Mouse (Mus musculus): Measurements from ENCODE around the gene Ceacam20. TPM values are rescaled to one million over a fixed set of nuclear protein-coding genes. Genes with fewer than 3 reads are reported as not detected.
"Not testable (repeated sequence)": the region's sequence is repeated elsewhere in the genome, so short reads cannot be mapped to it uniquely, and the experiment has no call there.

The Ceacam20 gene
- not detected in 2 replicates for polyA plus RNA-seq (2015; fragmentation: Nextera tagmentation; extraction: Ambion mirVana)

DNA sequence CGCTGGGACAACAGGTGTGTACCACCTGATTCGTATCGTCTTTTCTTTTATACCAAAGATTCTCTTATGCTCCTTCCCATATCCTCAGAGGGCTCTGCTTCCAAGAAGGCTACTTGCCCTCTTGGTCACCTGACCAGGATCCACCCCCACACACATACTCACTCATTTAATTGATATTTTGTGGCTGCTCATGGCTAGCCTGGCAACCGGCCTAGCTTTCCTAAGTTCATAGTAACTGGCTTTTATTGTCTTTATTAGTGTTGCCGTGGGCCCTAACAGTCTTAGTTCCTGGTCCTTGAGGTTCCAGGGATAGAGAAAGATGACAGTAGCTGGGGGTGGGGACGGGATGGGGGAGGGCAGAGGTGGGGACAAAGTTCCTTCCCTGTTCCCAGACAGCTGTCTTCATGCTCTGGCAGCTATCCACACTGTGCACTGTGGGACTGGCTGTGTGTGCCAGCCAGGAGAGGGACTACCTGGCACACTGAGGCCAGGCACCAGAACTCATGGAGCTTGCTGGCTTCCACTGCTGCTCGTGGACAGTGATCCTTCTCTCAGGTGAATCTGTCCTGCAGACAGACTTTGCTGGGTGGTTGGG is at the start of gene Ceacam20:
Gene Ceacam20 (plus strand): TSS at position 428 of the 595 bp plus-strand sequence.
- H3K27me3 ChIP-seq = no peaks in the 10 kb centered on the region
- no peak for ATAC-seq (replicated peaks)
- H3K36me3 ChIP-seq = no peaks in the 10 kb centered on the region
- no peak within 1 kb of the TSS for H3K9ac ChIP-seq (replicated peaks)
- no peaks in the 10 kb centered on the region for H3K4me1 ChIP-seq
- H3K4me3 ChIP-seq = no peak within 1 kb of the TSS
- no peak within 1 kb of the TSS for H3K27ac ChIP-seq (replicated peaks)
- 81% methylated on average over 7 of the region's 7 CpGs for WGBS
- no peak within 1 kb of the TSS for H3K4me2 ChIP-seq (replicated peaks)
- H3K9me3 ChIP-seq = no peaks in the 10 kb centered on the region

DNA sequence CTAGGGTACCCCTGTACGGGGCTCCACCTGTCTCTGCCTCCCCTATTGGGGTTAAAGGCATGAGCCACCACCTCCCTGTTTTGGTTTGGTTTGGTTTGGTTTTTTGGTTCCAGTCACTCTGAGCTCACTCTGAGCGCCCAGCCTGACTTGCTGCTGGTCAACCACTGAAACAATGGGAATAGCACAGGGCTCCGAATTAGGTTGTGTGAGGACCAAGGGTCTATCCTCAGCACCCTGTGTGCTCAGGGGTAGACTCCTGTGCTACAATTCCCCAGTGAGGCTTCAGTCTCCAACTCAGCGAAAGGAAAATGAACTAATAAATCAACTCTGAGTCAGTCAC is 45.1 kb upstream of the Ceacam20 start:
- Histone ChIP-seq H3K4me1 (peaks cover 13% of the 10 kb centered on the region; the same call in 1 of the 2 replicates), H3K9me3 (no peaks in the 10 kb centered on the region), H3K9ac (replicated peaks) (peak overlapping the region; percentile 68), H3K36me3 (peaks cover 7% of the 10 kb centered on the region), H3K27me3 (no peaks in the 10 kb centered on the region), H3K4me2 (replicated peaks) (peak overlapping the region; percentile 78), H3K27ac (replicated peaks) (peak overlapping the region; percentile 87; the same call in 1 of the 2 replicates), H3K4me3 (peak overlapping the region; percentile 79)
- WGBS = 29% methylated on average over 4 of the region's 4 CpGs
- peak; percentile 50 for ATAC-seq (replicated peaks)

DNA sequence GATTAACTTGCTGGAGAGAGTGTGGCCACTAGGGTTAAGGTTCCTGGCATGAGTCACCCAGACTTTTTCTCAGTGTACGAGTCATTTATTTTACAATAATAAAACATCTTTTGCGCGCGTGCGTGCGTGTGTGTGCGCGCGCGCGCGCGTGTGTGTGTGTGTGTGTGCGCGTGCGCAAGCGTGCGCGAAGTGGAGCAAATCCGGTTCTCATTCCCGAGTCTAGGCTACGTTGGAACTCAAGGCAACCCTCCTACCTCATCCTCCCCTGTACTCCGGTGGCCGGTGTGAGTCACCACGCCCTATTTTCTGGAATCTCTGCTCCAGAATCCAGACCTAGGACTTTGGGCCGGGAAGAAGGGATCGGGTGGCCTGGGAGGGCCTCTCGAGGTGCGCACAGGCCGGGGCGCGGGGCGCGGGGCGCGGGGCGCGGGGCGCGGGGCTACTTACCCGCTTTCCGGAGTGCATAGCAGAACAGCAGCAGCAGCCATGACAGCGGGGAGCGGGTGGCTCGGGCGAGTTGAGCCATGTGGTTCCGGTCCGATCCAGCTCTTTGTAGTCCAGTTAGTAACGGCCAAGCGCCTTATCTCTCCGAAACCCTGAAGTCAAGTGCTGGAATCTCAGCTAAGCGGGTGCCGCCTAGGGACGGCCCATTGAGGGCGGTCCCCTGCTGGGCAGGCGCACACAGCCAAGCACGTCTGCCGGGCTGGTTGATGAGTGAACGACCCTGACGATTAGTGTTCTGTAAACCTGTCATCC is 44.5 kb upstream of the Ceacam20 start, which contains the start of gene Pvr:
Gene Pvr (minus strand): TSS at position 655 of the 756 bp plus-strand sequence.
- H3K27me3 ChIP-seq = no peaks in the 10 kb centered on the region
- H3K9me3 ChIP-seq = no peaks in the 10 kb centered on the region
- ATAC-seq (replicated peaks) = peak; percentile 88
- H3K4me3 ChIP-seq = peak within 1 kb of the TSS; percentile 79
- peak within 1 kb of the TSS; percentile 68 for H3K9ac ChIP-seq (replicated peaks)
- peaks cover 13% of the 10 kb centered on the region; the same call in 1 of the 2 replicates for H3K4me1 ChIP-seq
- H3K27ac ChIP-seq (replicated peaks) = peak within 1 kb of the TSS; percentile 87
- H3K36me3 ChIP-seq = peaks cover 7% of the 10 kb centered on the region
- H3K4me2 ChIP-seq (replicated peaks) = peak within 1 kb of the TSS; percentile 78
- WGBS = under 1% methylated on average over 60 of the region's 60 CpGs

DNA sequence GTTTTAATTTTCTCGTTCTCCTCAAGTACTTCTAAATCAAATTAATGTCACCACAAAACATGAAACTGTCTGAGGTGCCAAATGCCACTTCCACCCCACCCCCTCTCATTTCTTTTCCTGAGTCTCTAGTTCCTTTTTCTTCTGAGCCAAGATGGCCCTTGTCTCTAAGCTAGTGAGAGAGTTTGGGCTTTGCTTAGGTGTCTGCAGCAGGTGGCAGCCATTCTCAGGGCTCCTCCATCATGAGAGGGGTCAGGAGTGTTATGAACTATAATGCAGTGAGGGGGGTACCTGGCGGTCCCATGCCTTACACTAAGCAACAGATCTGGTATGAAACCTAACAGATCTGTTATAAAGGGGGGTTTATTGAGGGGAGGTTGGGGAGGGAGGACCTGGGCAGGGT is 41.9 kb upstream of the Ceacam20 start:
- Histone ChIP-seq H3K36me3 (no peaks in the 10 kb centered on the region), H3K27me3 (no peaks in the 10 kb centered on the region), H3K4me1 (peaks cover 13% of the 10 kb centered on the region; the same call in 1 of the 2 replicates), H3K4me2 (replicated peaks) (no peak overlapping the region), H3K4me3 (no peak overlapping the region), H3K9me3 (no peaks in the 10 kb centered on the region), H3K9ac (replicated peaks) (no peak overlapping the region), H3K27ac (replicated peaks) (no peak overlapping the region)
- WGBS = 65% methylated on average over 2 of the region's 2 CpGs
- no peak for ATAC-seq (replicated peaks)

DNA sequence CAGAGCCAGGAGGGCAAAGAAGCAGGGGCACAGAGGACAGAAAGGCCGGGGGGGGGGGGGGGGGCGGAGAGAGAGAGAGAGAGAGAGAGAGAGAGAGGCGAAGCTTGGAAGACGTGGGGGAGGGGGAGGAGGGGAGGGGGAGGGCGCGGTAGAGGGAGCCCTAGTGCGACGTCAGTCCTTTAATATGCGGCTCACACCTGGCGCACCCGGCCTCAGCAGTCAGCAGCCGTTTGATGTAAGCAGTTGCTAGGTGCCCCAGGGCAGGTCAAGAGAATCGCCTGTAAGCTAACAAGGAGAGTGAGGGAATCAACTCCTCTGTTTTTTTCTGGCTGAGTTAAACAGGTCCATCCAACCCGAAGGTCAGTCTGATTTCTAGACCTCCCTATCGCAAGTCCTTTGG is 41.4 kb upstream of the Ceacam20 start:
- WGBS = 12% methylated on average over 10 of the region's 15 CpGs

DNA sequence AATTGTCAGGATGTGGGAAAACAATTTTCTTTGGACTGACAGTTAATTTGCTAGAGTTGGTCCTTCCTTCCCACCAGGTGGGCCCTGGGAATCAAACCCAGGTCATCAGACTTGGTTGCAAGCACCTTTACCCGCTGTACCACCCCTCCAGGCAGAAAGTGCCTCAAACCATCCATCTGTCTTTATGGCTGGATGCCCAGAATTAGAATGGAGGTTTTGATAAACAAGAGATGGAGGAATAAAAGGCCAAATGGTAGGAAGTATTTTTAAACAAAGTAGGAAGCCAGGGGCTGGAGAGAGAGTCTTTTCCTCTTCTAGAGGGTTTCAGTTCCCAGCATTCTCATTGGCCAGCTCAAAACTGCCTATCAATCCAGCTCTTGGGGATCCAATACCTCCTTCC is 39.8 kb upstream of the Ceacam20 start:
- Histone ChIP-seq H3K9ac (replicated peaks) (no peak overlapping the region), H3K9me3 (no peaks in the 10 kb centered on the region), H3K4me3 (no peak overlapping the region), H3K27ac (replicated peaks) (no peak overlapping the region), H3K36me3 (no peaks in the 10 kb centered on the region), H3K4me2 (replicated peaks) (no peak overlapping the region), H3K4me1 (peaks cover 6% of the 10 kb centered on the region; the same call in 1 of the 2 replicates), H3K27me3 (no peaks in the 10 kb centered on the region)
- WGBS = 54% methylated on average over 1 of the region's 1 CpGs
- no peak for ATAC-seq (replicated peaks)

More for the DNA sequence above, 41.4 kb upstream of the Ceacam20 start:
- H3K27me3 ChIP-seq = no peaks in the 10 kb centered on the region
- H3K36me3 ChIP-seq = no peaks in the 10 kb centered on the region
- H3K27ac ChIP-seq (replicated peaks) = no peak overlapping the region
- no peak overlapping the region for H3K9ac ChIP-seq (replicated peaks)
- no peaks in the 10 kb centered on the region for H3K9me3 ChIP-seq
- H3K4me3 ChIP-seq = no peak overlapping the region
- no peak for ATAC-seq (replicated peaks)
- no peak overlapping the region for H3K4me2 ChIP-seq (replicated peaks)
- peaks cover 13% of the 10 kb centered on the region; the same call in 1 of the 2 replicates for H3K4me1 ChIP-seq

DNA sequence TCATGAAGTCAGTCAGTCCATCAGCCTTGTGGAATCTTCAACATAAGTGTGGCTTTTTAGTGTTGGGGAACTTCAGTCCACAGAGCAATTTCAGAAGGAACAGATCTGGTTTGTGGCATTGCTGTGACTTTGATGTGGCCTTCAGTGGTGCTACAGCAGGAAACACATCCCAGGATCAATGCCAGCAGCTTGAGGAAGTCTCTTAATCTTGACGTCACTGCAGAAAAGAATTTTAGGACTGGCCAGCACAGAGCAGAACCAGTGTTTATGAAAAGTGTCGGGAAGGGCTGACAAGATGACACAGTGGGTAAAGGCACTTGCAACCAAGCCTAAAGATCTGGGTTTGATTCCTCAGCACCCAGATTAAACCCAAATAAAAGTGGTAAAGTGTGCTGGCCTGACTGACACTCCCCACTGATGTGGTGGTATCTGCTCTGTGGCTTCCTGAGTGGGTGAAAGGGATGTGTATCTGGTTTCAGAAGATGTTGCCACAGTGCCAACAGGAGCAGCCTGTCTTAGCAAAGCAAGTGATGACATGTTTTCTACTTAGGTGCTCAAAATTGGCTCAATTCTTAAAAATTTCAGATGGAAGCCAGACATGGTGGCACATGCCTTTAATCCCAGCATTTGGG is 38.2 kb upstream of the Ceacam20 start:
- Histone ChIP-seq H3K4me1 (no peaks in the 10 kb centered on the region), H3K27ac (replicated peaks) (no peak overlapping the region), H3K27me3 (no peaks in the 10 kb centered on the region), H3K36me3 (no peaks in the 10 kb centered on the region), H3K9ac (replicated peaks) (no peak overlapping the region), H3K9me3 (no peaks in the 10 kb centered on the region), H3K4me2 (replicated peaks) (no peak overlapping the region), H3K4me3 (no peak overlapping the region)
- ATAC-seq (replicated peaks) = no peak
- WGBS = 76% methylated on average over 2 of the region's 2 CpGs

DNA sequence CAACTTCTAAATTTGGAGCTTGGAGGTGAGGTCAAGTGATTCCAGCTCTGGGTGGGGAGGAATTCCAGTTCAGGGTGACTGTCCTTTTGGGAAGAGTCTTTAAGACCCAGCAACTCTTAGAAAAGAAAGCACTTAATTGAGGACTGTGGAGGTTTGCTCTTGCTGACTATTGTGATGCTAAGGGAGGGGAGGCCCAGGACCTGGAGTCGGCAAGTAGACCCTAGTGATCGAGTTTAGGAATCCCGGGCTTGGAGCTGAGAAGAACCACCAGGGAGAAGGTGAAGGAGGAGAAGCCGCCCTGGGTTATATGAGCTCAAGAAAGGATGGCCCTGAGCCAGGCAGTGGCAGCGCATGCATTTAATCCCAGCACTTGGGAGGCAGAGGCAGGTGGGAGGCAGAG is 36.7 kb upstream of the Ceacam20 start:
- no peaks in the 10 kb centered on the region for H3K36me3 ChIP-seq
- H3K27me3 ChIP-seq = no peaks in the 10 kb centered on the region
- no peak for ATAC-seq (replicated peaks)
- H3K4me2 ChIP-seq (replicated peaks) = no peak overlapping the region
- H3K9ac ChIP-seq (replicated peaks) = no peak overlapping the region
- peaks cover 6% of the 10 kb centered on the region; the same call in 1 of the 2 replicates for H3K4me1 ChIP-seq
- no peak overlapping the region for H3K27ac ChIP-seq (replicated peaks)
- 63% methylated on average over 5 of the region's 5 CpGs for WGBS
- no peak overlapping the region for H3K4me3 ChIP-seq
- no peaks in the 10 kb centered on the region for H3K9me3 ChIP-seq

DNA sequence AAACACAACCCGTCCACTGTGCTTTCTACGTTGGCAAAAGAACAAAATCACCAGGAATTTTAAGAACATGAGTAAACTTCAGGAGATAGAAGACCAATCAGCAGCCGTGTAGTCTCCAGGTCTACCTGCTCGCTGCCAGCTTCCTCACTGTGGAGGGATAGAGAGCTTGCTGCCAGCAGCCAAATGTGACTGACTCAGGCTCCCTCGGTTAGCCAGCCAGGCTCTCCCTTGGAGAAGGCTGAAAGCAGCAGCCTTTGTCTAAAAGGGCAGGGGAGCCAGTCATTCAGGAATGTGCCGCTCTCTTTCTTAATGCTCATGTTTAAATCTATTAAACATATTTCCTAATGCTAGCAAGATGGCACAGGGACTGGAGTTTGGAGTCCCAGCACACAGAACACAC is 34.7 kb upstream of the Ceacam20 start:
- H3K4me1 ChIP-seq; H3K27ac ChIP-seq (replicated peaks); H3K27me3 ChIP-seq; H3K4me2 ChIP-seq (replicated peaks); H3K9ac ChIP-seq (replicated peaks); H3K4me3 ChIP-seq; H3K36me3 ChIP-seq; ATAC-seq (replicated peaks); H3K9me3 ChIP-seq: not testable (repeated sequence)
- WGBS = 71% methylated on average over 6 of the region's 6 CpGs

DNA sequence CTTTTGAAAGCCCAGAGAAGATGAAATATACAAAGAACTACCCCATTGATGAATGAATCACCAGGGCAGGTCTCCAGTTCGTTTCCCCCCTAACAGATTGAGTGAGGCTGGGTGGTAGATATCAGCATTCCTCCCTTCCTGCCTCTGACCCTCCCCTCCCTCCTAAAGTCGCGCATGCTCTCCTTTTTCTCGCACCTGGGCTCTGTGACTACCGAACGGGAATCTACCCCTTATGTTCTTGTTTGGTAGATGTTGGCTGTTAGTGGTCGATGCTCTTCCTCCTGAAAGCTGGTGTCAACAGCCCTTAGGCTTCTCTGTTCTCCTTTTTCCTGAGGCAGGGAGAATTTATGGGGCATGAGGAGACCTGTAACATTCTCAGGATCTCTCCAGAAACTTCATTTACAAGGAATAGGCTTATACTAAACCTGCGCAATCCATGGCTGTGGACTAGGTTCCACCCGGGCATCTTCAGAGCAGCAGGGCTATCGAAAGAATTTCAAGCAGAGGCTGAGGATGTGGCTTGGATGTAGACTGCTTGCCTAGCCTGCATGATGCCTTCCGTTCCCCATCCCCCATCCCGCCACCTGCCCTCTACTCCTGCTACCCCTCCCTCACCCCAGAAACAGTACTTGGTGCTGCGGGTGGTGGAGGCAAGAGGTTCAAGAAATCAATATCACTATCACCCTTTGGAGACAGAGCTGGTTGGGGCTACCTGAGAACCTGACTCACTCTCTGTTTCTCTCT is 32.9 kb upstream of the Ceacam20 start:
- Histone ChIP-seq H3K4me1 (peaks cover 6% of the 10 kb centered on the region; the same call in 1 of the 2 replicates), H3K9ac (replicated peaks) (no peak overlapping the region), H3K27me3 (no peaks in the 10 kb centered on the region), H3K27ac (replicated peaks) (no peak overlapping the region), H3K9me3 (no peaks in the 10 kb centered on the region), H3K4me3 (no peak overlapping the region), H3K36me3 (no peaks in the 10 kb centered on the region), H3K4me2 (replicated peaks) (peak overlapping the region; percentile 23; the same call in 1 of the 2 replicates)
- peak; percentile 36; the same call in 1 of the 2 replicates for ATAC-seq (replicated peaks)
- 28% methylated on average over 13 of the region's 13 CpGs for WGBS

DNA sequence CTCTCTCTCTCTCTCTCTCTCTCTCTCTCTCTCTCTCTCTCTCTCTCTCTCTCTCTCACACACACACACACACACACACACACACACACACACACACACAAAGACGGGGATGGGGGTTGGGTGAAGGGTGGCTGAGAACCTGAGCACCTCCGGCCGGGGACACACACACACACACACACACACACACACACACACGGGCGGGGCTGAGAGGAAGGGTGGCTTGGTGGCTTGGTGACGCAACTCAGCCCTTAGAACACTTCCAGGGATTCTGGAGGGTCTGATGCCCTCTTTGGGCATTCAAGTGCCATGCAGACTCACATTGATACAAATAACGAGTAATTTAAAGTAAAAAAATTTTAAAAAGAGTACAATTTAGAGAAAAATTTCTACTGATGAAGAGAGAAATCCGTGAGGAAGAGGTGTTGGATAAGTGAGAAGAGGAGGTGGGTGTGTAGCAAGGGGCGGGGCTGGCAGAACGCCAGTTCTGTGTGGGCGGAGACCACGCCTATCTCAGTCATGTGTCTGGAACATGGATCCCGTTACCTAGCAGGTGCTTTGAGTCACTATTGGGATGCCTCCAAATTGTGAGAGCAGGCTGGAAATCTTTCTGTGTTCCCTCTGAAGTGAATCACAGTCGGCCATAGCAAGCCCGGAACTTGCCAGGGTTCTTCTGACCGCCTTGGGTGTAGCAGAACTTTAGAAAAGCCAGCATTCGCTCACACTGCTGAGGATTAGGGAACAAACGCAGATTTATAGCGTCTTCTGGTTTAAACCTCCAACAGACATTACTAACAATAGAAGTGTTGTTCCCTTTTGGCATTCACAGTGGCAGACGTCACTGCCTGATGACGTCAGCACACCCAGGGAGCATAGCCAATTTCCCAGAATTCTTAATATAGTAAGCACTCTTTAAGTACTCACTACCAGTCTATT is 32.1 kb upstream of the Ceacam20 start:
- Histone ChIP-seq H3K27ac (replicated peaks) (peak overlapping the region; percentile 67), H3K9me3 (no peaks in the 10 kb centered on the region), H3K4me2 (replicated peaks) (peak overlapping the region; percentile 47), H3K27me3 (no peaks in the 10 kb centered on the region), H3K9ac (replicated peaks) (no peak overlapping the region), H3K4me1 (peaks cover 6% of the 10 kb centered on the region; the same call in 1 of the 2 replicates), H3K4me3 (peak overlapping the region; percentile 36), H3K36me3 (no peaks in the 10 kb centered on the region)
- WGBS = 19% methylated on average over 20 of the region's 21 CpGs
- ATAC-seq (replicated peaks) = peak; percentile 78
